Comparison of ENCODE assay signal across 10 mouse cellular contexts in the genomic region with DNA sequence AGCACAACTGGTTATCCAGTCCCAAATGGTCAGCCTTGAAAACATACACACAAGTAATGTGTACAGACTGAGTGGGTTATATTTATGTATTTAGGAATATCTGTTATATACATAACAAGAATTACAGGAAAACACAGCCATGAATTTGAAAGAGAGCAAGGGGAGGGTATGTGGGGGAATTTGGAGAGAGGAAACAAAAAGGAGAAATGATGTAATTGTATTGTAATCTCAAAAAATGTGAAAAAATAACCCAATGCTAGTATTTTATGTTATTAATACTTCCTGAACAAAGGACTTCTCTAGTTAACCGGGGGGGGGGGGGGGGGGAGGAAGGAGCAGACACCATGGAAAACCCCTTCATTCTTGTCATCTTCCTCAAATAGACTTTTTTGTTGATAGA. TPM values are rescaled to one million over a fixed set of nuclear protein-coding genes. Genes with fewer than 3 reads are reported as not detected.
"Had no signal": no experiment of that assay in that cellular context is flagged by ENCODE, and none has a peak within 500 bp of the region (broad histone marks: within the 10 kb centered on the region; RNA-seq: fewer than 3 reads in every experiment).

No protein-coding gene starts in this region.

- H3K36me3 ChIP-seq: limb, embryonic 13.5 days; lung, embryonic 15.5 days; midbrain, embryonic 12.5 days had no signal

- DNase-seq: kidney, postnatal 25 days; layer of hippocampus, adult 9-11 months; lung, postnatal 14 days; right cerebral cortex, postnatal 14 days; thymus, postnatal 36 days had no signal

- ATAC-seq: midbrain, embryonic 16.5 days had no signal

- H3K4me2 ChIP-seq: limb, embryonic 13.5 days; lung, embryonic 15.5 days; midbrain, embryonic 12.5 days had no signal

- H3K27ac ChIP-seq: limb, embryonic 13.5 days; lung, embryonic 15.5 days; midbrain, embryonic 12.5 days had no signal

- H3K27me3 ChIP-seq: limb, embryonic 13.5 days; lung, embryonic 15.5 days; midbrain, embryonic 12.5 days had no signal

- H3K4me3 ChIP-seq: limb, embryonic 13.5 days; lung, embryonic 15.5 days; midbrain, embryonic 12.5 days had no signal

- H3K9ac ChIP-seq: limb, embryonic 13.5 days; lung, embryonic 15.5 days; midbrain, embryonic 12.5 days had no signal

- H3K4me1 ChIP-seq: limb, embryonic 13.5 days; lung, embryonic 15.5 days; midbrain, embryonic 12.5 days had no signal

- H3K9me3 ChIP-seq: limb, embryonic 13.5 days; lung, embryonic 15.5 days; midbrain, embryonic 12.5 days had no signal

RNA-seq across cellular contexts. Expression of gene Spn, which starts 47.1 kb away (rescaled TPM):
- polyA plus RNA-seq: midbrain, embryonic 16.5 days; neural tube, embryonic 14.5 days had no signal
